Mouse (Mus musculus) heart, embryonic 13.5 days (tissue): ENCODE measurements at regions not wholly inside any gene's neighbourhood (a gene's known extent, or its start where the extent isn't known, plus 50 kb on each side); places are given as distances from the start of the nearest gene placed in this dataset.
"Not testable (repeated sequence)": the region's sequence is repeated elsewhere in the genome, so short reads cannot be mapped to it uniquely, and the experiment has no call there.

Experiments
- ATAC-seq: fragments of 200-750 bp; cut with Nextera tagmentation; 2 replicates; pipeline ENCODE4 v1.8.0; 2017; ENCODE audit warnings: moderate TSS enrichment; ENCODE audit not compliant: insufficient number of reproducible peaks, low FRiP score, low TSS enrichment; ENCODE audit errors: extremely low read depth
- H3K27ac ChIP-seq: fragments of 300-500 bp; sonication (generic); replicated peaks from 2 replicates; pipeline ENCODE4 v1.5.1; 2015; ENCODE audit warnings: moderate library complexity, mild to moderate bottlenecking, inconsistent platforms
- H3K27me3 ChIP-seq: fragments of 300-500 bp; sonication (generic); replicated peaks from 2 replicates; pipeline ENCODE4 v1.6.1; 2015; ENCODE audit warnings: mild to moderate bottlenecking, inconsistent platforms
- H3K36me3 ChIP-seq: fragments of 300-500 bp; sonication (generic); 2 replicates; pipeline ENCODE4 v1.6.1; 2015; ENCODE audit warnings: mild to moderate bottlenecking, inconsistent platforms
- H3K4me1 ChIP-seq: fragments of 300-500 bp; sonication (generic); 2 replicates; pipeline ENCODE4 v1.6.1; 2015; ENCODE audit warnings: inconsistent platforms
- H3K4me2 ChIP-seq: fragments of 300-500 bp; sonication (generic); 2 replicates; pipeline ENCODE4 v1.6.1; 2015; ENCODE audit warnings: inconsistent platforms, mild to moderate bottlenecking, moderate library complexity
- H3K4me3 ChIP-seq: fragments of 300-500 bp; sonication (generic); 2 replicates; pipeline ENCODE4 v1.5.1; 2015; ENCODE audit warnings: moderate library complexity, mild to moderate bottlenecking, inconsistent platforms
- H3K9ac ChIP-seq: fragments of 300-500 bp; sonication (generic); 2 replicates; pipeline ENCODE4 v1.6.1; 2015; ENCODE audit warnings: inconsistent platforms, mild to moderate bottlenecking, moderate library complexity
- H3K9me3 ChIP-seq: fragments of 300-500 bp; sonication (generic); 2 replicates; pipeline ENCODE4 v1.6.1; 2016; ENCODE audit warnings: inconsistent platforms
- WGBS: fragments of 180-500 bp; shearing (Covaris S2); methylation state at CpG from one replicate; pipeline ENCODE4 v1.1.7; 2015; ENCODE audit warnings: mixed read lengths; 5-methylcytosine and 5-hydroxymethylcytosine counted together

- Histone ChIP-seq H3K9ac (no peak overlapping the region), H3K27ac (no peak overlapping the region), H3K36me3 (no peaks in the 10 kb centered on the region), H3K9me3 (no peaks in the 10 kb centered on the region), H3K27me3 (peaks cover 41% of the 10 kb centered on the region), H3K4me3 (no peak overlapping the region), H3K4me2 (no peak overlapping the region), H3K4me1 (peaks cover 15% of the 10 kb centered on the region)
- 36% methylated on average over 4 of the region's 4 CpGs for WGBS
- no peak for ATAC-seq
Observed at GRCm38 (mm10) chr6:84313797-84314196, 279.9 kb downstream of the Cyp26b1 start.

GRCm38 (mm10) chr6:84310635-84311241 lies 283.0 kb downstream of the Cyp26b1 start:
- no peak for ATAC-seq
- H3K4me1 ChIP-seq, result peaks cover 10% of the 10 kb centered on the region
- 53% methylated on average over 9 of the region's 9 CpGs for WGBS

GRCm38 (mm10) chr6:84307556-84307955 lies 286.2 kb downstream of the Cyp26b1 start:
- H3K4me3 ChIP-seq, result no peak overlapping the region
- no peak overlapping the region for H3K27ac ChIP-seq
- no peaks in the 10 kb centered on the region for H3K9me3 ChIP-seq
- H3K4me2 ChIP-seq, result no peak overlapping the region
- H3K4me1 ChIP-seq, result peaks cover 19% of the 10 kb centered on the region
- ATAC-seq, result no peak
- no peaks in the 10 kb centered on the region for H3K36me3 ChIP-seq
- 77% methylated on average over 3 of the region's 3 CpGs for WGBS
- H3K9ac ChIP-seq, result no peak overlapping the region
- peaks cover 42% of the 10 kb centered on the region for H3K27me3 ChIP-seq

More at GRCm38 (mm10) chr6:84310635-84311241, 283.0 kb downstream of the Cyp26b1 start:
- Histone ChIP-seq H3K9me3 (no peaks in the 10 kb centered on the region), H3K4me3 (no peak overlapping the region), H3K27ac (no peak overlapping the region), H3K36me3 (no peaks in the 10 kb centered on the region), H3K9ac (no peak overlapping the region), H3K4me2 (no peak overlapping the region), H3K27me3 (peaks cover 54% of the 10 kb centered on the region)

GRCm38 (mm10) chr6:84306585-84306984 lies 287.1 kb downstream of the Cyp26b1 start:
- H3K27ac ChIP-seq, result no peak overlapping the region
- no peaks in the 10 kb centered on the region for H3K36me3 ChIP-seq
- H3K9ac ChIP-seq, result no peak overlapping the region
- no peak for ATAC-seq
- 87% methylated on average over 13 of the region's 13 CpGs for WGBS
- no peak overlapping the region for H3K4me2 ChIP-seq
- peaks cover 38% of the 10 kb centered on the region for H3K27me3 ChIP-seq
- no peaks in the 10 kb centered on the region for H3K9me3 ChIP-seq
- peaks cover 19% of the 10 kb centered on the region for H3K4me1 ChIP-seq
- no peak overlapping the region for H3K4me3 ChIP-seq

GRCm38 (mm10) chr6:84305093-84305492 lies 288.6 kb downstream of the Cyp26b1 start:
- WGBS, result 68% methylated on average over 3 of the region's 3 CpGs
- no peak overlapping the region; the same call in 1 of the 2 replicates for H3K27ac ChIP-seq
- no peak overlapping the region for H3K4me3 ChIP-seq
- no peak for ATAC-seq
- peaks cover 16% of the 10 kb centered on the region for H3K4me1 ChIP-seq
- H3K4me2 ChIP-seq, result no peak overlapping the region
- no peak overlapping the region for H3K9ac ChIP-seq
- no peaks in the 10 kb centered on the region for H3K9me3 ChIP-seq
- H3K36me3 ChIP-seq, result no peaks in the 10 kb centered on the region
- H3K27me3 ChIP-seq, result peaks cover 34% of the 10 kb centered on the region

GRCm38 (mm10) chr6:84302916-84303315 lies 290.8 kb downstream of the Cyp26b1 start:
- Histone ChIP-seq H3K27me3 (peaks cover 14% of the 10 kb centered on the region; the same call in 1 of the 2 replicates), H3K4me1 (peaks cover 16% of the 10 kb centered on the region)
- not testable (repeated sequence) for H3K9ac ChIP-seq, H3K9me3 ChIP-seq, ATAC-seq, H3K36me3 ChIP-seq, H3K27ac ChIP-seq, H3K4me3 ChIP-seq, H3K4me2 ChIP-seq
- 81% methylated on average over 3 of the region's 3 CpGs for WGBS

GRCm38 (mm10) chr6:84299936-84300335 lies 291.5 kb downstream of the Dysf start:
- no peaks in the 10 kb centered on the region for H3K9me3 ChIP-seq
- H3K9ac ChIP-seq, result no peak overlapping the region
- no peak overlapping the region for H3K4me2 ChIP-seq
- 69% methylated on average over 2 of the region's 2 CpGs for WGBS
- H3K27ac ChIP-seq, result no peak overlapping the region
- H3K4me1 ChIP-seq, result peaks cover 10% of the 10 kb centered on the region
- no peaks in the 10 kb centered on the region; the same call in 1 of the 2 replicates for H3K27me3 ChIP-seq
- no peaks in the 10 kb centered on the region for H3K36me3 ChIP-seq
- ATAC-seq, result no peak
- no peak overlapping the region for H3K4me3 ChIP-seq

- ATAC-seq, result no peak
Observed at GRCm38 (mm10) chr6:84299146-84299545, 290.8 kb downstream of the Dysf start.

GRCm38 (mm10) chr6:84273907-84274306 lies 265.5 kb downstream of the Dysf start:
- H3K27ac ChIP-seq, H3K36me3 ChIP-seq, H3K9me3 ChIP-seq, H3K9ac ChIP-seq, H3K4me2 ChIP-seq, ATAC-seq, H3K4me3 ChIP-seq: not testable (repeated sequence)
- H3K4me1 ChIP-seq, result peaks cover 24% of the 10 kb centered on the region
- H3K27me3 ChIP-seq, result peaks cover 14% of the 10 kb centered on the region; the same call in 1 of the 2 replicates

More at GRCm38 (mm10) chr6:84299146-84299545, 290.8 kb downstream of the Dysf start:
- Histone ChIP-seq H3K4me1 (0 out of 2 replicates have a peak, but pooled peaks cover 2% of the 10 kb centered on the region), H3K9ac (no peak overlapping the region), H3K4me2 (no peak overlapping the region), H3K4me3 (no peak overlapping the region), H3K9me3 (no peaks in the 10 kb centered on the region), H3K27me3 (no peaks in the 10 kb centered on the region; the same call in 1 of the 2 replicates), H3K27ac (no peak overlapping the region), H3K36me3 (no peaks in the 10 kb centered on the region)

GRCm38 (mm10) chr6:84272520-84273311 lies 264.3 kb downstream of the Dysf start:
- ATAC-seq, result no peak
- no peak overlapping the region for H3K27ac ChIP-seq
- H3K4me3 ChIP-seq, result no peak overlapping the region
- 72% methylated on average over 6 of the region's 6 CpGs for WGBS
- no peaks in the 10 kb centered on the region for H3K9me3 ChIP-seq
- H3K4me1 ChIP-seq, result peaks cover 24% of the 10 kb centered on the region
- H3K4me2 ChIP-seq, result no peak overlapping the region
- H3K9ac ChIP-seq, result no peak overlapping the region
- H3K36me3 ChIP-seq, result no peaks in the 10 kb centered on the region
- H3K27me3 ChIP-seq, result peaks cover 22% of the 10 kb centered on the region

- ATAC-seq, result no peak
- H3K9me3 ChIP-seq, result no peaks in the 10 kb centered on the region
- H3K9ac ChIP-seq, result no peak overlapping the region
- H3K4me3 ChIP-seq, result no peak overlapping the region
- H3K36me3 ChIP-seq, result no peaks in the 10 kb centered on the region
- no peak overlapping the region for H3K4me2 ChIP-seq
- peaks cover 24% of the 10 kb centered on the region for H3K4me1 ChIP-seq
- peaks cover 29% of the 10 kb centered on the region for H3K27me3 ChIP-seq
- 56% methylated on average over 6 of the region's 6 CpGs for WGBS
- H3K27ac ChIP-seq, result no peak overlapping the region
Observed at GRCm38 (mm10) chr6:84271966-84272365, 263.6 kb downstream of the Dysf start.
